Mouse (Mus musculus) cerebellum, adult 2 months (tissue): ENCODE data around the gene Rassf3. TPM values are rescaled to one million over a fixed set of nuclear protein-coding genes. Genes with fewer than 3 reads are reported as not detected.

ENCODE experiments used
- DNase-seq, 2 experiments: peaks; one replicate each; pipeline ENCODE4 v3.0.0; 2021
- H3K27ac ChIP-seq: fragments of 200-500 bp; 2 replicates; pipeline ENCODE4 v1.5.1; 2012; ENCODE audit warnings: low read length, control low read depth, inconsistent platforms; ENCODE audit not compliant: insufficient read depth
- H3K27me3 ChIP-seq: fragments of 200-500 bp; 2 replicates; pipeline ENCODE4 v1.6.1; 2012; ENCODE audit warnings: inconsistent platforms, mild to moderate bottlenecking, low read length, moderate library complexity; ENCODE audit not compliant: control insufficient read depth, insufficient read depth
- H3K4me1 ChIP-seq: fragments of 200-500 bp; 2 replicates; pipeline ENCODE4 v1.6.1; 2011; ENCODE audit warnings: low read length; ENCODE audit not compliant: control insufficient read depth, insufficient read depth
- H3K4me3 ChIP-seq: fragments of 200-500 bp; replicated peaks from 2 replicates; pipeline ENCODE3; 2011; ENCODE audit warnings: mild to moderate bottlenecking, low read depth, low read length, control low read depth; ENCODE audit not compliant: insufficient read depth
- CTCF ChIP-seq: fragments of 200-500 bp; IDR thresholded peaks from 2 replicates; pipeline ENCODE4 v1.5.1; 2011; ENCODE audit warnings: low read depth, mild to moderate bottlenecking, control low read depth, low read length, moderate library complexity, borderline replicate concordance; ENCODE audit not compliant: insufficient read depth
- POLR2A ChIP-seq: fragments of 200-500 bp; IDR thresholded peaks from 2 replicates; pipeline ENCODE4 v1.6.1; 2011; ENCODE audit warnings: low read length, control low read depth, borderline replicate concordance; ENCODE audit not compliant: insufficient read depth
- WGBS: fragments of 180-500 bp; shearing (Covaris S2); methylation state at CpG from one replicate; pipeline ENCODE4 v1.1.7; 2018; 5-methylcytosine and 5-hydroxymethylcytosine counted together
- polyA plus RNA-seq: library from polyadenylated mRNA; depleted of rRNA; stranded (reverse); fragments of >200 nt; gene quantifications from 2 replicates; pipeline ENCODE4 v1.2.3, GENCODE M21; 2012

Rassf3 gene
- polyA plus RNA-seq, 1 experiment: 17.8 TPM

DNA sequence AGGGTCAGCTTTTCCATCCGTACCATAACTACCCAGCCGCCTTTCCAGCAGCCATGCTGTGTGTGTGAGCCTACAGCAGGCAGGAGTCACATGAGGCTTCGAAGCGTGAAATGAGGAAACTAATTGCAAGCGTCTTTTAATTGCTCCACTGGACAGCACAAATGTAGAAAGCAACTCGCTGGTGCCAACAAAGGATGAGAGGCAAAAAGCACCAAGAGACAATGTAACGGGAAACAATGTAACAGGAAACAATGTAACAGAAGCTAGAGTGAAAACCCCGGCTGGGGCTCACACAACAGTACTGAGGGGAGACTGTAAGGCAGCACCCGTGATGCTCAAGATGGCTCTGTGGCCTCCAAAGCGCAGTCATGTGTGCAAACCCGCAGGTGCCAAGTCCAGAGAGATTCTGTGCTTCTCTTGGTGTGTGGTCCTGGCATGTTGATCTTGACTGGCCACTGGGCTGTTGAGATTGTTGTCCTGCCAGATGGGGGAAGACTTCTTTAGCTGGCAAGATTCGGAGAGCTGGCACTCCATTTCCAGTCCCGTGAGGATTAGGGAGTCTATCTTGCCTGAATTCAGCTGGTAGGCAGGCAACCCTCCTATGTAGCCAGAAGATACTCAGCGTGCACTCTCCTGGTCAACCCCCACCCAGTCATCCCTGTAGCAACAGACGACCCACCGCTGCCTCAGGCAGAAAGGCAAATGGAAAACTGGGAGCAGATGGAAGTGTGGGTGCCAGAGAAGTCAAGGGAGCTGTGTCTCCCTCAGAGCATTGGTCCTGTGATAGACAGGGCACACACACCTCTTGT lies 52.4 kb downstream of the Rassf3 start:
- Histone ChIP-seq H3K27ac (no peak overlapping the region), H3K4me1 (peaks cover 14% of the 10 kb centered on the region; the same call in 1 of the 2 replicates), H3K4me3 (no peak overlapping the region), H3K27me3 (no peaks in the 10 kb centered on the region)
- WGBS: 33% methylated on average over 16 of the region's 16 CpGs
- TF ChIP-seq CTCF (no peak), POLR2A (no peak)
- DNase-seq: no peak

DNA sequence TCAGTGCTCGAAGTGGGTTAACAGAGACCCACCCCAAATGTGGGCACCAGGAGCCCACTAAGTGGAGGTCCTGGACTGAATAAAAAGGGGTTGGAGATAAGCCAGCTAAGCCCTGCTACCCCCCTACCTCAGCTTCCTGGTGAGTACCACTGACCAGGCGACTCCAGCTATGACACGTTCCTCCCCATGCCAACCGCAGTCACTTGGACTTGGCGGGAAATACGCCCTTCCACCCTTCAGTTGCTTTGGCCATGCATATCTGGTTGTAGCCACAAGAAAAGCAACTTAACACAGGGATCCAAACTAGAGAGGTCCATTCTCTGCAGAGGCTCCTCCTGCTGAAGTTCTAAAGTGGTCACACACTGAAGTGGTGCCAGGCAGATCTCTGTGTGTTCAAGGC lies 53.9 kb downstream of the Rassf3 start:
- Histone ChIP-seq H3K27ac (no peak overlapping the region), H3K27me3 (no peaks in the 10 kb centered on the region), H3K4me3 (no peak overlapping the region), H3K4me1 (peaks cover 14% of the 10 kb centered on the region; the same call in 1 of the 2 replicates)
- TF ChIP-seq CTCF: no peak
- no peak for TF ChIP-seq POLR2A
- WGBS: 75% methylated on average over 6 of the region's 6 CpGs
- DNase-seq: no peak

DNA sequence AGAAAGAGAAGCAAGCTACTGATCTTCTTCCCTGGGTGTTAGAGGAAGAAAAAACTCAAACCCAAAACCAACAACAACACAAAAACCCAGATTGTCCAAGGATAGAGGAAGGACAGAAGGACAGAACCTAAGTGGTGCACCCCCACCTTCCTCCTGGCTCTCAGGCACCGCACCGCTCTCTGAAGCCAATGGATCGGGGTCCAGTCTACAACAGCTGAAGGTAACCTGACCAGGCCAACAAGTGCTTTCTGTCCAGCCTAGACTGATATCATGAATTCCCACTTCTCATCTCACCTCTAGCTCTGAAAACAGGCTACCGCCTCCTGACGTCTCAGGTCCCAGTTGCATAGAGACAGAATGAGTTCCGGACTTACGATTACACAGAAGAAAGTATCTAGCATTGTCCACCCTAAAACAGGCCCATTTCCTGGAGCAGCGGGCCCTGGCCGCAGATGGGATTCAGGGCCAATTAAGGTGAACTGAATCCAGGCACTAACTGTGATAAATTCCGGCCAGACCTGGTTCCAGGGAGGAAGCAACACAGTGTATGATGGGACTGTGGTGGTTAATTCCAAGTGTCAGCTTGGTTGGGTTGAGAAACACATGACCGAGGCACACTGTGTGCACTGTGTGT lies 54.4 kb downstream of the Rassf3 start:
- WGBS: 73% methylated on average over 11 of the region's 11 CpGs
- Histone ChIP-seq H3K27me3 (no peaks in the 10 kb centered on the region), H3K4me3 (no peak overlapping the region), H3K27ac (no peak overlapping the region), H3K4me1 (peaks cover 14% of the 10 kb centered on the region; the same call in 1 of the 2 replicates)
- TF ChIP-seq POLR2A (no peak), CTCF (no peak)
- DNase-seq: no peak

DNA sequence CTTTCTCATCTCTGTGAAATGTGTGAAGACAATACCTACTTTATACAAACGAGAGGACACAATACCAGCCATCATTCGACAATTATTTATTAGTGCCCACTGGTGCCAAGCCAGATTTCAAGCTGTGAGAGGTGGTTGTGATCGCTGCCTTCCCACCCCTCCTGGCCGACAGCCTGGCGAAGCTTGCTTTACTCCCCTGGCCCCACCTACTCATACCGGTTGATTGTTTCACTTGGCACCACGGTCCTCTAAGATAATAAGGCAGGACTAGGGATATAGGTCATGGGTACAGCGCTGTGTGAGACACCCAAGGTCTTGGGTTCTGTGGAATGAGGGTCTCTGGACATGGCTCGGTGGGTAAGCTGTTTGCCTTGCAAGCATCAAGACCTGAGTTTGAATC lies 55.1 kb downstream of the Rassf3 start:
- H3K27me3 ChIP-seq: no peaks in the 10 kb centered on the region
- DNase-seq: no peak
- no peak overlapping the region for H3K4me3 ChIP-seq
- 64% methylated on average over 9 of the region's 9 CpGs for WGBS
- TF ChIP-seq POLR2A (no peak), CTCF (no peak)
- no peak overlapping the region for H3K27ac ChIP-seq
- H3K4me1 ChIP-seq: peaks cover 14% of the 10 kb centered on the region; the same call in 1 of the 2 replicates

GRCm38 (mm10) chr10:121419640-121420470 lies 56.3 kb downstream of the Rassf3 start:
- TF ChIP-seq POLR2A (no peak), CTCF (no peak)
- peaks cover 14% of the 10 kb centered on the region; the same call in 1 of the 2 replicates for H3K4me1 ChIP-seq
- no peaks in the 10 kb centered on the region for H3K27me3 ChIP-seq
- WGBS: 44% methylated on average over 22 of the region's 22 CpGs
- H3K4me3 ChIP-seq: no peak overlapping the region
- no peak for DNase-seq
- no peak overlapping the region for H3K27ac ChIP-seq

DNA sequence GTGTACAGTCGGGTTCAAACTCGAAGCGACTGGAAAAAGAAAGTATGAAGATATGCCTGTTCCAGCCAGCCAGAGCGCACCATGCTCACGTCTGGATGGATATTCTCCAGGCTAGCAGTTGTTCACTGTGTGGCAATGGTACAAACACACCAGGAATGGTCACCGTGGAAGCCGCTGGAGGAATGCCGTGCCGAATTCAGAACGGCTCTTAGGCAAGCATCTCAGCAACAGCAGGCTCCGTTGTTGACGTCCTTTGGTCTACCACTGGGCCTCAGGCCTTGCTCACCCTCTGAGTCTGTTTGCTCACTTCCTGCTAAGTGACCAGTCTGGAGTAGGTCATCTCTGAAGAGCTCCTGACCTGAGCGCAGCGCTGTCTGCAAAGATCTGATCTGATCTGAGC lies 57.3 kb downstream of the Rassf3 start:
- no peak overlapping the region for H3K4me3 ChIP-seq
- H3K27me3 ChIP-seq: no peaks in the 10 kb centered on the region
- H3K4me1 ChIP-seq: peaks cover 9% of the 10 kb centered on the region; the same call in 1 of the 2 replicates
- H3K27ac ChIP-seq: no peak overlapping the region
- no peak for DNase-seq
- WGBS: 67% methylated on average over 14 of the region's 14 CpGs
- no peak for TF ChIP-seq CTCF

- Histone ChIP-seq H3K4me3 (no peak overlapping the region), H3K27me3 (no peaks in the 10 kb centered on the region), H3K27ac (no peak overlapping the region), H3K4me1 (no peaks in the 10 kb centered on the region)
- WGBS: 93% methylated on average over 13 of the region's 13 CpGs
- DNase-seq: no peak
- TF ChIP-seq POLR2A: no peak
- no peak for TF ChIP-seq CTCF
Measured at GRCm38 (mm10) chr10:121414127-121414526, 62.0 kb downstream of the Rassf3 start.
